Comparison of ENCODE assay signal across 7 mouse cellular contexts in the genomic region with DNA sequence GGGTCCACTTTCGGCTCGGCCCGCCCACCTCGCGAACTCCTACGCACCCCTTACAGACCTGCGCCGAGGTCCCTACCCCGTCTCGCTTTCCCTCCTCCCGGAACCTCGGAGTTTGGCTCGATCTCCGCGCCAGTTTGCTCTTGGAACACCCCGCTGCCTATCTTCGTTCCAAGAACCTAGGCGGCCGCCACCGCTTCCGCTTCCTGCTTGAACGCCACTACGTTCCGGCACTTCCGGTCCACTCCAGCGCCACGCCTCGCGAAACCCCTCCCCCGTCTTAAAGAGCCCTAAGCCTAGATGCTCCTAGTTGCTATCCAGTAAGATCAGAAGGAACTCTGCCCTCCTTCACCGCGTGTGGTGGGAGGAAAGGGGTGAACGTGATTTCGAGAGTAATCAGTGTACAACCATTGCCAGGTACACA. TPM values are rescaled to one million over a fixed set of nuclear protein-coding genes. Genes with fewer than 3 reads are reported as not detected.
DNase-seq lines count a peak whose midpoint lies in the region; ATAC-seq and TF ChIP-seq lines count a peak whose summit lies in the region.

A gene (minus strand): TSS at position 198 of the 421 bp plus-strand sequence.

- peak; percentile 34 for ATAC-seq in intestine, postnatal 0 days
- peak; percentile 62 for ATAC-seq in midbrain, embryonic 12.5 days (ENCODE audit: low FRiP score, low read depth)

- peaks cover 24% of the 10 kb centered on the region for H3K36me3 ChIP-seq in intestine, postnatal 0 days (ENCODE audit: control insufficient read depth, insufficient read depth)
- H3K36me3 ChIP-seq in midbrain, embryonic 12.5 days, result peaks cover 34% of the 10 kb centered on the region
- H3K36me3 ChIP-seq in small intestine, adult 2 months (ENCODE audit: control insufficient read depth, insufficient read depth, low read length), result peaks cover 11% of the 10 kb centered on the region; the same call in 1 of the 2 replicates

- peak within 1 kb of the TSS; percentile 87 for H3K4me2 ChIP-seq in intestine, postnatal 0 days (replicated peaks; ENCODE audit: low read depth)
- H3K4me2 ChIP-seq in midbrain, embryonic 12.5 days (replicated peaks), result peak within 1 kb of the TSS; percentile 97

- peaks cover 8% of the 10 kb centered on the region for H3K27me3 ChIP-seq in intestine, postnatal 0 days (replicated peaks; ENCODE audit: control insufficient read depth, insufficient read depth, low read length)
- H3K27me3 ChIP-seq in midbrain, embryonic 12.5 days, result peaks cover 41% of the 10 kb centered on the region
- peaks cover 9% of the 10 kb centered on the region; the same call in 1 of the 2 replicates for H3K27me3 ChIP-seq in small intestine, adult 2 months (ENCODE audit: control insufficient read depth, insufficient read depth, low read length)

- peak within 1 kb of the TSS; percentile 86 for H3K27ac ChIP-seq in intestine, postnatal 0 days (ENCODE audit: low read depth, low read length)
- H3K27ac ChIP-seq in midbrain, embryonic 12.5 days (replicated peaks), result peak within 1 kb of the TSS; percentile 30; the same call in 1 of the 2 replicates
- peak within 1 kb of the TSS; percentile 39 for H3K27ac ChIP-seq in small intestine, adult 2 months (ENCODE audit: insufficient read depth, low read depth, low read length)

- H3K9ac ChIP-seq in intestine, postnatal 0 days (ENCODE audit: low read depth, low read length), result peak within 1 kb of the TSS; percentile 76
- peak within 1 kb of the TSS; percentile 76 for H3K9ac ChIP-seq in midbrain, embryonic 12.5 days (replicated peaks)

- under 1% methylated on average over 34 of the region's 34 CpGs for WGBS in intestine, postnatal 0 days
- WGBS in midbrain, embryonic 12.5 days, result under 1% methylated on average over 34 of the region's 34 CpGs
- under 1% methylated on average over 34 of the region's 34 CpGs for WGBS in small intestine, adult 2 months

- no peak for TF ChIP-seq CTCF in intestine, postnatal 0 days (IDR thresholded peaks at IDR 0.05; ENCODE audit: low read depth)
- TF ChIP-seq CTCF in small intestine, adult 2 months (IDR thresholded peaks at IDR 0.05; ENCODE audit: extremely low read depth, insufficient read length, insufficient replicate concordance, low read depth, low read length), result no peak

- H3K4me3 ChIP-seq in intestine, postnatal 0 days (ENCODE audit: low read depth, low read length), result peak within 1 kb of the TSS; percentile 84
- H3K4me3 ChIP-seq in midbrain, embryonic 12.5 days, result peak within 1 kb of the TSS; percentile 80
- H3K4me3 ChIP-seq in small intestine, adult 2 months (ENCODE audit: low read depth, low read length), result peak within 1 kb of the TSS; percentile 75

- TF ChIP-seq POLR2A in small intestine, adult 2 months (IDR thresholded peaks at IDR 0.05; ENCODE audit: low read depth, low read length), result peak; percentile 75; the same call in 1 of the 2 replicates

- H3K9me3 ChIP-seq in intestine, postnatal 0 days (ENCODE audit: control insufficient read depth), result no peaks in the 10 kb centered on the region
- H3K9me3 ChIP-seq in midbrain, embryonic 12.5 days, result no peaks in the 10 kb centered on the region

- peaks cover 14% of the 10 kb centered on the region for H3K4me1 ChIP-seq in intestine, postnatal 0 days (replicated peaks; ENCODE audit: control insufficient read depth, insufficient read depth, low read length)
- H3K4me1 ChIP-seq in midbrain, embryonic 12.5 days, result peaks cover 44% of the 10 kb centered on the region
- peaks cover 30% of the 10 kb centered on the region for H3K4me1 ChIP-seq in small intestine, adult 2 months (ENCODE audit: control insufficient read depth, insufficient read depth, insufficient read length, low read length)

- intact Hi-C loops in left cerebral cortex, postnatal 4 days (cut with DNase I), result no loop called here

- peak; percentile 90 for DNase-seq in adrenal gland, adult 8-10 months
- DNase-seq in embryo, embryonic 9.5 days (ENCODE audit: extremely low spot score), result peak; percentile 86
- DNase-seq in gonadal fat pad, adult 2 months (ENCODE audit: low read depth), result no peak
- DNase-seq in left cerebral cortex, postnatal 4 days, result peak; percentile 90

RNA-seq across cellular contexts. Expression of the gene that starts here (rescaled TPM):
- total RNA-seq in adrenal gland, adult 8-10 months (2022), result 10 to 100 TPM; 34.7 to 40.0 (median 35.4) TPM
- polyA plus RNA-seq in gonadal fat pad, adult 2 months (2012; rRNA removed), result 55.9 and 62.7 TPM in 2 replicates
- polyA plus RNA-seq in intestine, postnatal 0 days (2015; fragmentation: Nextera tagmentation; extraction: Ambion mirVana), result 85.2 and 87.6 TPM in 2 replicates
- total RNA-seq in left cerebral cortex, postnatal 4 days (2021), result 10 to 100 TPM; 13.6 to 14.2 TPM
- polyA plus RNA-seq in midbrain, embryonic 12.5 days (2016; fragmentation: Nextera tagmentation; extraction: Ambion mirVana), result 36.2 and 44.5 TPM in 2 replicates
- polyA plus RNA-seq in small intestine, adult 2 months (2012; rRNA removed), result 47.4 and 74.1 TPM in 2 replicates

Comparison
In these comparisons a context has a peak if more than half of its experiments do, and no peak if none do; other contexts are left out.
1. H3K27ac ChIP-seq: peak in every context shown above with its lines; median percentile 86 in intestine, postnatal 0 days; 39 in small intestine, adult 2 months; 30 in midbrain, embryonic 12.5 days.